Mouse (Mus musculus) CH12.LX (cell line): ENCODE results near the gene Myo18a. TPM values are rescaled to one million over a fixed set of nuclear protein-coding genes. Genes with fewer than 3 reads are reported as not detected.

Source experiments
- DNase-seq: peaks from one replicate; pipeline ENCODE4 v3.0.0-alpha.2; 2013; ENCODE audit errors: extremely low read depth
- H3K27ac ChIP-seq: 2 replicates; pipeline ENCODE4 v1.5.1; 2012; ENCODE audit warnings: low read depth, mild to moderate bottlenecking, control low read depth, moderate library complexity; ENCODE audit not compliant: insufficient read depth
- H3K27me3 ChIP-seq: replicated peaks from 2 replicates; pipeline ENCODE3; 2012; ENCODE audit warnings: inconsistent platforms
- H3K36me3 ChIP-seq, 2 experiments: replicated peaks in 1 of 2; 2 replicates each; pipeline versions ENCODE3 to v1.6.1; 2012; ENCODE audit warnings: inconsistent platforms in 1 of 2, low read length in 1 of 2, mild to moderate bottlenecking in 1 of 2, mixed read lengths in 1 of 2, moderate library complexity in 1 of 2; ENCODE audit not compliant: control insufficient read depth in 1 of 2, insufficient read depth in 1 of 2
- H3K4me1 ChIP-seq, 2 experiments: 2 replicates each; pipeline ENCODE4 v1.6.1; 2012; ENCODE audit warnings: inconsistent platforms in 1 of 2, moderate library complexity in 1 of 2; ENCODE audit not compliant: insufficient read depth in 2 of 2, control insufficient read depth in 1 of 2
- H3K4me2 ChIP-seq: 2 replicates; pipeline ENCODE4 v1.6.1; 2012; ENCODE audit warnings: low read depth, mild to moderate bottlenecking, control low read depth; ENCODE audit not compliant: poor library complexity, insufficient read depth, severe bottlenecking
- H3K4me3 ChIP-seq, 3 experiments: fragments of 150-350 bp in 1 of 3; sonication (generic) in 1 of 3; replicated peaks in 1 of 3; 2 replicates each; pipeline versions ENCODE3 to v1.5.1; 2011 to 2012; ENCODE audit warnings: low read depth in 2 of 3, low read length in 2 of 3, mild to moderate bottlenecking in 2 of 3, moderate library complexity in 2 of 3, control low read depth in 1 of 3, improper control_type of control experiment in 1 of 3, inconsistent platforms in 1 of 3, mixed read lengths in 1 of 3; ENCODE audit not compliant: poor library complexity in 1 of 3
- H3K79me2 ChIP-seq: replicated peaks from 2 replicates; pipeline ENCODE4 v1.6.1; 2012; ENCODE audit warnings: mild to moderate bottlenecking, moderate library complexity; ENCODE audit not compliant: control insufficient read depth, poor library complexity, insufficient read depth, severe bottlenecking; ENCODE audit errors: extremely low read depth
- H3K9ac ChIP-seq: 2 replicates; pipeline ENCODE4 v1.6.1; 2012; ENCODE audit warnings: low read depth, mild to moderate bottlenecking, control low read depth, moderate library complexity; ENCODE audit not compliant: insufficient read depth
- H3K9me3 ChIP-seq: replicated peaks from 2 replicates; pipeline ENCODE3; 2012; ENCODE audit warnings: low read length, inconsistent platforms, mixed read lengths
- BHLHE40 ChIP-seq: IDR thresholded peaks from 2 replicates; pipeline ENCODE4 v1.6.1; 2011; ENCODE audit warnings: mild to moderate bottlenecking, low read depth, low read length, improper control_type of control experiment
- CHD1 ChIP-seq: IDR thresholded peaks from 2 replicates; pipeline ENCODE4 v1.6.1; 2012; ENCODE audit warnings: low read depth, low read length, improper control_type of control experiment, inconsistent platforms
- CHD2 ChIP-seq: IDR thresholded peaks from 2 replicates; pipeline ENCODE4 v1.6.1; 2011; ENCODE audit warnings: low read length, improper control_type of control experiment
- E2F4 ChIP-seq: IDR thresholded peaks from 2 replicates; pipeline ENCODE4 v1.6.1; 2011; ENCODE audit warnings: low read depth, low read length, improper control_type of control experiment; ENCODE audit not compliant: insufficient replicate concordance
- ELF1 ChIP-seq: IDR thresholded peaks from 2 replicates; pipeline ENCODE4 v1.6.1; 2014; ENCODE audit warnings: low read depth, mild to moderate bottlenecking, inconsistent platforms, low read length, improper control_type of control experiment
- EP300 ChIP-seq: IDR thresholded peaks from 2 replicates; pipeline ENCODE4 v1.6.1; 2011; ENCODE audit warnings: low read length, improper control_type of control experiment
- ETS1 ChIP-seq: conservative IDR thresholded peaks from 2 replicates; pipeline ENCODE4 v1.6.1; 2012; ENCODE audit warnings: low read depth, mild to moderate bottlenecking, inconsistent platforms, low read length, improper control_type of control experiment, moderate library complexity
- GABPA ChIP-seq: IDR thresholded peaks from 2 replicates; pipeline ENCODE4 v1.6.1; 2012; ENCODE audit warnings: low read depth, low read length, improper control_type of control experiment, inconsistent platforms; ENCODE audit not compliant: insufficient replicate concordance
- IRF4 ChIP-seq: IDR thresholded peaks from 2 replicates; pipeline ENCODE4 v1.6.1; 2014; ENCODE audit warnings: low read depth, mild to moderate bottlenecking, inconsistent platforms, low read length, improper control_type of control experiment
- JUN ChIP-seq: IDR thresholded peaks from 2 replicates; pipeline ENCODE4 v1.6.1; 2011; ENCODE audit warnings: low read depth, mild to moderate bottlenecking, low read length, improper control_type of control experiment, moderate library complexity; ENCODE audit not compliant: insufficient read depth
- JUND ChIP-seq: conservative IDR thresholded peaks from 2 replicates; pipeline ENCODE4 v1.6.1; 2011; ENCODE audit warnings: low read depth, low read length, improper control_type of control experiment
- KAT2A ChIP-seq: IDR thresholded peaks from 2 replicates; pipeline ENCODE4 v1.6.1; 2012; ENCODE audit warnings: low read length, improper control_type of control experiment, inconsistent platforms; ENCODE audit not compliant: insufficient replicate concordance
- MAFK ChIP-seq: IDR thresholded peaks from 2 replicates; pipeline ENCODE4 v1.6.1; 2011; ENCODE audit warnings: low read length, improper control_type of control experiment; ENCODE audit not compliant: insufficient replicate concordance
- MEF2A ChIP-seq: IDR thresholded peaks from 2 replicates; pipeline ENCODE4 v1.6.1; 2014; ENCODE audit warnings: low read depth, mild to moderate bottlenecking, inconsistent platforms, low read length, improper control_type of control experiment, borderline replicate concordance
- MYC ChIP-seq: IDR thresholded peaks from 2 replicates; pipeline ENCODE4 v1.6.1; 2011; ENCODE audit warnings: low read depth, mild to moderate bottlenecking, improper control_type of control experiment, low read length
- PAX5 ChIP-seq: IDR thresholded peaks from 2 replicates; pipeline ENCODE4 v1.6.1; 2012; ENCODE audit warnings: low read length, inconsistent platforms, mixed read lengths
- POLR2A ChIP-seq: IDR thresholded peaks from 2 replicates; pipeline ENCODE4 v1.6.1; 2011; ENCODE audit warnings: low read depth, mild to moderate bottlenecking, improper control_type of control experiment, low read length
- SIN3A ChIP-seq: IDR thresholded peaks from 2 replicates; pipeline ENCODE4 v1.6.1; 2012; ENCODE audit warnings: low read length, improper control_type of control experiment, inconsistent platforms
- USF1 ChIP-seq: IDR thresholded peaks from 2 replicates; pipeline ENCODE4 v1.6.1; 2014; ENCODE audit warnings: low read depth, mild to moderate bottlenecking, inconsistent platforms, low read length, improper control_type of control experiment
- ZMIZ1 ChIP-seq: IDR thresholded peaks from 2 replicates; pipeline ENCODE4 v1.6.1; 2012; ENCODE audit warnings: low read depth, mild to moderate bottlenecking, inconsistent platforms, low read length, improper control_type of control experiment
- dilution Hi-C: fragments of 300-500 bp; cut with MboI; formaldehyde crosslinking; loops from 2 replicates; pipeline ENCODE4 v1.14.3; 2020; ENCODE audit warnings: low sequenced_read_pairs; ENCODE audit not compliant: extremely low pct_unique_long_range_greater_than_20kb, extremely low pct_ligation_motif_present
- in situ Hi-C: fragments of 300-500 bp; cut with MboI; formaldehyde crosslinking; loops from 3 replicates; pipeline ENCODE4 v1.14.3; 2019; ENCODE audit warnings: low sequenced_read_pairs, low pct_ligation_motif_present, low pct_unique_long_range_greater_than_20kb, mixed read lengths
- polyA plus RNA-seq: library from polyadenylated mRNA; unstranded; fragments of >175 nt; gene quantifications from 2 replicates; pipeline ENCODE4 v1.2.1, GENCODE M21; 2012; ENCODE audit warnings: low read depth; ENCODE audit not compliant: insufficient read length
- total RNA-seq, 2 experiments: library from RNA; depleted of rRNA; stranded (reverse); fragments of 300-350 nt in 1 of 2; fragments of >200 nt in 1 of 2; gene quantifications; 2 replicates each; pipeline ENCODE4 v1.2.3; 2012 to 2014

The Myo18a gene
- total and polyA plus RNA-seq, 3 experiments = 6.3 to 24.8 (median 16.8) TPM

- H3K79me2 ChIP-seq = no peaks in the 10 kb centered on the region
- dilution Hi-C loops = no loop called here
- TF ChIP-seq MYC (no peak), MEF2A (no peak)
- TF ChIP-seq, all 38 proteins: peak for 0
- in situ Hi-C loops = no loop called here
- Histone ChIP-seq H3K27ac (no peak overlapping the region), H3K4me3 (no peak overlapping the region), H3K27me3 (peaks cover 17% of the 10 kb centered on the region), H3K4me2 (no peak overlapping the region), H3K9me3 (no peaks in the 10 kb centered on the region), H3K4me1 (no peaks in the 10 kb centered on the region), H3K36me3 (no peaks in the 10 kb centered on the region), H3K9ac (no peak overlapping the region)
- no peak for DNase-seq
Observed at GRCm38 (mm10) chr11:77906097-77906687, 143.1 kb downstream of the Myo18a start.

- Histone ChIP-seq H3K27me3 (peaks cover 18% of the 10 kb centered on the region), H3K4me2 (no peak overlapping the region), H3K9ac (no peak overlapping the region), H3K4me1 (no peaks in the 10 kb centered on the region), H3K9me3 (no peaks in the 10 kb centered on the region), H3K79me2 (no peaks in the 10 kb centered on the region), H3K4me3 (no peak overlapping the region), H3K27ac (no peak overlapping the region), H3K36me3 (no peaks in the 10 kb centered on the region)
- dilution Hi-C loops = no loop called here
- DNase-seq = no peak
- TF ChIP-seq EP300 (no peak), KAT2A (no peak), MEF2A (no peak), ETS1 (no peak), PAX5 (no peak)
- in situ Hi-C loops = no loop called here
Observed at GRCm38 (mm10) chr11:77906747-77907174, 143.7 kb downstream of the Myo18a start.

- Histone ChIP-seq H3K9me3 (no peaks in the 10 kb centered on the region), H3K27me3 (peaks cover 30% of the 10 kb centered on the region), H3K79me2 (no peaks in the 10 kb centered on the region), H3K4me3 (no peak overlapping the region), H3K4me1 (no peaks in the 10 kb centered on the region), H3K27ac (no peak overlapping the region), H3K9ac (no peak overlapping the region), H3K36me3 (no peaks in the 10 kb centered on the region), H3K4me2 (no peak overlapping the region)
- dilution Hi-C loops (no loop called here), in situ Hi-C loops (no loop called here)
- DNase-seq = no peak
- TF ChIP-seq ZMIZ1 (no peak), SIN3A (no peak), MAFK (no peak), POLR2A (no peak), E2F4 (no peak), CHD1 (no peak), BHLHE40 (no peak), JUND (no peak), JUN (no peak), PAX5 (no peak), KAT2A (no peak), ELF1 (no peak), IRF4 (no peak), MEF2A (no peak), GABPA (no peak), CHD2 (no peak), EP300 (no peak), MYC (no peak), USF1 (no peak)
Observed at GRCm38 (mm10) chr11:77908468-77908867, 145.4 kb downstream of the Myo18a start.
